Mouse (Mus musculus) bone marrow macrophage, adult 2 months (primary cell): ENCODE data around the gene 2700097O09Rik.

Source experiments
- CTCF ChIP-seq: IDR thresholded peaks from 2 replicates; pipeline ENCODE4 v1.5.1; 2012; ENCODE audit warnings: low read depth, mild to moderate bottlenecking, low read length, moderate library complexity
- POLR2A ChIP-seq: IDR thresholded peaks from 2 replicates; pipeline ENCODE4 v1.6.1; 2012; ENCODE audit warnings: mild to moderate bottlenecking, low read depth, low read length, borderline replicate concordance

DNA sequence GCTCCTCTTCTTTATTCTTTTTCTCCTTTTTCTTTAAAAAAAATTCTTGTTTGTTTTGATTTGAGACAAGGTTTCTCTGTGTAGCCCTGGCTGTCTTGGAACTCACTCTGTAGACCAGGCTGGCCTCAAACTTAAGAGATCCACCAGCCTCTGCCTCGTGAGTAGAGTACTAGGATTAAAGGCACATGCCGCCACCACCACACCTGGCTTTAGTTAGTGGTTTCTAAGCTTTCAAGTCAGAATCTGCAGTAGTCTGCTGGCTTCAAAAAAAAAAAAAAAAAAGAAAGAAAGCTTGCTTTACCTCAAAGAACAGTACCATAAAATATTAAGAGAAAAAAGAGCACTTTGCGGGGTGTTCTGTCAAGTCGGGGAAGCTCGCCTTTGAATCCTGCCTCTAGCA lies 64.5 kb downstream of the 2700097O09Rik start:
- TF ChIP-seq CTCF: no peak
- no peak for TF ChIP-seq POLR2A
